Mouse (Mus musculus): ENCODE data around the gene Ikzf2.

Gene Ikzf2

GRCm38 (mm10) chr1:69585546-69585945, 101.5 kb downstream of the Ikzf2 start:
- no peak for DNase-seq

- DNase-seq, result no peak
Measured at GRCm38 (mm10) chr1:69583932-69584659, 102.9 kb downstream of the Ikzf2 start.

DNA sequence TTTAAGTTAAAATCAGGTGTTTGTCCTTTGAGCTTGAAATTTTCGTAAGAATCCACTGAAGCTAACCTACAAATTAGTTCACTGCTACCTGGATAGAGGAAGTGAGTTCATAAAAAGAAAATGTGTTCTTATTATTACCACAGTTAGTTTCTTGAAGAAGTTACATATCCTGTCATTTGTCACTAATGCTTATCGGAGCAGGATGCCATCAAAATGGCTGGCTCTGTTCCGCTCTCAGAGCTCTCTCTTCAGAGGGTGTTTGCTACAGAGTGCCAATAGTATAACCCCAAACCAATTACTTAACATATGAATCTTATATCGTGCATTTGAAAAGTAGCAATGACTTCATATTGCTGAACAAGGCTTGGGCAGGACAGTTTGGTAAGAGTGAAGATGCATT, 108.1 kb downstream of the Ikzf2 start:
- DNase-seq, result no peak

DNA sequence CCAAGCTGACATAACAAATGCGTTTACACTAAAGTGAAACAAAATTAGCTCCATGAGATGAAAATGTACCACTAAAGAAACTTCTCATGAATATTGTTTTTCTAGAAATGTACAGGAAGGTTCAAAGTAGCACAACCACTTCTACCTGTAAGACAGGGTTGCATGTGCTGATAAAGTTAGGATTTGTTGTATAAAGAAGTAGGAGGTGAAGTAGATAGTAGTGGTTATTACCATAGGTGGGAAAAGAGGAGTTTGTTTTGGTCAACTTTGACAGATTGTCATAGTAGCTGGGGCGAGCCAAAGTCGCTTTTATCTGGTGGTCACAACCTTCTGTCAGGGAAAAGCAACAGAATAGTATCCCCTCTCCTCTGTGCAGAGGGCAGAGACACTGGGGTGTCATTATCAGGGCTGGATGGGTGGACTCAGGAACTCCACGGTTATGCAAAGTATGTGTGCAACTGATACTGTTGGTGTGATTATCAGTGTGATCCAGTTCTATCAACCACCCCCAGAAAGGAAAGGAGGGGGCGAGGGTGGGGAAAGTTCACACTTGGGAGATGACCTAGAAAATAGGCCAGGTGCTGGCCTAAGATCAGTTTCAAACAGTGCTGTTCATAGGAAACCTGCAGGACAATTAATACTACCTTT, 127.5 kb downstream of the Ikzf2 start:
- DNase-seq, result no peak

- no peak for DNase-seq
Measured at GRCm38 (mm10) chr1:69555636-69556151, 131.4 kb downstream of the Ikzf2 start.

GRCm38 (mm10) chr1:69549987-69550386, 137.1 kb downstream of the Ikzf2 start:
- DNase-seq, result no peak

- no peak for DNase-seq
Measured at GRCm38 (mm10) chr1:69545885-69546253, 141.2 kb downstream of the Ikzf2 start.

- no peak for DNase-seq
Measured at GRCm38 (mm10) chr1:69545217-69545884, 141.7 kb downstream of the Ikzf2 start.

DNA sequence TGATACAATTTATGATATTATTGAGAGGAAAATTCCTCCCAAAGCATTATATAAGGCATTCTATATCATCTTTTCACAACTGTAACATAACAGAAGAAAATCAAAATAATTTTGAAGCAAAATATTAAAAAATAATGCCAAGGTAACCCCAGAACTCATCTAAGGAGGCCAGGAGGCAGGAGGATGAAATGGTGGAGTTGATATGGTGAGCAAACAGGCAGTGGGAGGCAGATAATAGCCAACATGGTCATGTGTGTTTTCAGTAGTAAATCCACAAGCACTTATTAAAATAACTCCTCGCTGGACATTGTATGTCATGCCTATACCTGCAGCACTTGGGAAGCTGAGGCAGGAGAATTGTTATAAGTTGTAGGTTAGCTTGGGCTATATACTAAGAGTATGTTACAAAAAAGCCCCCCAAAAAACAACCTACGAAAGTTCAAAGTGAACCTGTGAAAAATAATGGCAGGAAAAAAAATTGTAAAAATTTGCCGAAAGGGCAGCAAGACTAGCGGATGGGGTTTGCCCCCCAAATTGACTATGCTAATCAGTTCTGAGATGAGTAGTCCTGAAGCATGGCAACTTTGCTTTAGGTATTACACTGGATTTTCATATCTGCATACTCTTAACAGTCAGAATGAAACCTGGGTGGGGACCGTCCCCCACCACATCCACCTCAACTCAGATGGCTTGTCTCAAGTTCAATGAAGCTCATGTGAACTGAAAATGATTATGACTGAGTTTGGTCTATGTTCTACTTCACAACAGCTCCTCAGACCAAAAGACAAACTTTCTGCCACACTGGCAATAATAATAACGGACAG, 143.1 kb downstream of the Ikzf2 start:
- no peak for DNase-seq

DNA sequence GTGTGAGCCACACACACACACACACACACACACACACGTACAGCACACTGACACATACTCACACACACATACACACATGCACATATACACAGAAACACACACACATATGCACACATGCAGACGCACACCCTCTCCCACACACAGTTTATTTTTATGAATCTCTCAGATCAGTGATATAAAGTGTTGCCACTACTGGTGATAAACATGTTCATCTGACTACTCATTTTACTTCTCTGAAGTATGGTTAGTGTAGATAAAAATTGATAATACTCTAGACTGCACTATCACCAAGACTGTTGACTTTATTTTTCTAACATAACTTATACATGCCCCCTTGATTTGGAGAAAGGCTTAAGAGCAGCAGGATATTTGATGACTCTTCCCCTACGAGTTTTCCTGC, 144.5 kb downstream of the Ikzf2 start:
- no peak for DNase-seq

GRCm38 (mm10) chr1:69538663-69539062, 148.4 kb downstream of the Ikzf2 start:
- DNase-seq, result no peak

DNA sequence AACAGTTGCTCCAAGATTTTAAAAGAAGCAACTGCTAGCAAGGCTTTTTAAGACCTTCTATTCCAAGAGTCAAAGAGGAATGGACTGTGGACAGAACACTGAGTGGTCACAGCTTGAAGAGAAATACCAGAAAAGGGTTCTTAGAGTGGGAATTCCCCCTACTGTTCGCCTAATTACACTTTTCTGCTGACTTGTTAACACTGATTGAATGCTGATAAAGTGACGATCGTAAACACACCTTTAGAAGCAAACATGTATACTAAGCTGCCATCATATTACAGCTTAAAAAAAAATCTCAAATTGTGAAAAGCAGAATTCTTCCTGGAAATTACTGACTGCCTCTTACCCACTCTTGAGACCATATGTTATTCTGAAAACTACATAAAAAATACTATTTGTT, 149.4 kb downstream of the Ikzf2 start:
- no peak for DNase-seq

DNA sequence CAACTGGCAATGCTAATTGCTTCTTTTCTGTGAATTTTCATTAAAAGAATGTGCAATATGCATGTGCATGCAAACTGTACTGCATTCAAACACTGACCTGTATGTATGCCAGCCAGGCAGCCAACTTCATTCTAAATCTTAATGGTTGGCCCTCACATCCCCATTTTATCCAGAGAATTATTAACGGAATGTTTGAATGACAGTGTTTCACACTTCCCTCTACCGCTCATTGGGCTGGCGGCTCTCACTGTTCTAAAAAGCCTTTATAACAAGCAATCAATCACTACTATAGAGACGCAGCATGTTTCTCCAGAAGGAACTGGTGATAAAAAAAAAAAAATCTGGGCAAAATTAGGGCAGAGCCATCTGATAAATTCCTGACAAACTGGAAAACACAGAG, 151.5 kb downstream of the Ikzf2 start:
- no peak for DNase-seq

GRCm38 (mm10) chr1:69533048-69533447, 154.0 kb downstream of the Ikzf2 start:
- no peak for DNase-seq

DNA sequence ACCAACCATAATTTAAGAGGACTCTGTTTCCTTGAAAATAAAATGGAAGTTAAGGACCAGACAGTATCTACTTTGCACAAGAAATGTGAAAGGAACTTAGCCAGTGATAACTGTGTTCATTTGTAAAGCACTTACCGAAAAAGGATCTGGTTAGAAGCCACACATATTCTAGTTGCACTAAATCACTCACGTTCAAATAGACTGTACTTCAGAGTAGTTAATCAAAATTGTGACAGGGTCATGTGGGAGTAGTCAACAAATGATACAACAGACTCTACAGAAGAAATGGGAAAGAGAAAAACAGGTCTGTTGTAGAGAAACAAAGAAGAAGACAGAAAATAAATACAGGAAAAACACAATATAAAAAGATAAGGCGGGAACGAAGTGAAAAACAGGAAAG, 158.3 kb downstream of the Ikzf2 start:
- no peak for DNase-seq

- DNase-seq, result no peak
Measured at GRCm38 (mm10) chr1:69521656-69522055, 165.4 kb downstream of the Ikzf2 start.

GRCm38 (mm10) chr1:69519356-69519755, 167.7 kb downstream of the Ikzf2 start:
- DNase-seq, result no peak

DNA sequence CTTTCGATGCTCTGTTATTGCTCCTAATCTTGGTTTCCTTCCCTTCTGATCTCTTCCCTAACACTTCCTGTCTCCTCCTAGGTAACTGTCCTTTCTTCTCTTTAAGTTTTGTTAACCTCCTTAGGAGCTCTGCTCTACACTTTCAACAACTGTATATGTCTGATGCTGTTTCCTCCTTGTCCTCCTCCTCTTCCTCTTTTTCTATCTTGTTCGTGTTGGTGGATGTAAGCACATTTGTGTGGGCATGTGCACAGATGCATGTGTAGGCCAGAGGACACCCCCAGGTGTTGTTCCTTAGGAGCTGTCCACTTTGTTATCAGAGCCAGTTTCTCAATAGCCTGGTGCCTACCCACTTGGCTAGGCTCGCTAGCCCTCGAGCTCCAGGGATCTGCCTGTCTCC, 169.0 kb downstream of the Ikzf2 start:
- DNase-seq, result no peak

GRCm38 (mm10) chr1:69516144-69516543, 170.9 kb downstream of the Ikzf2 start:
- DNase-seq, result no peak

- DNase-seq, result no peak
Measured at GRCm38 (mm10) chr1:69513595-69514250, 173.3 kb downstream of the Ikzf2 start.

DNA sequence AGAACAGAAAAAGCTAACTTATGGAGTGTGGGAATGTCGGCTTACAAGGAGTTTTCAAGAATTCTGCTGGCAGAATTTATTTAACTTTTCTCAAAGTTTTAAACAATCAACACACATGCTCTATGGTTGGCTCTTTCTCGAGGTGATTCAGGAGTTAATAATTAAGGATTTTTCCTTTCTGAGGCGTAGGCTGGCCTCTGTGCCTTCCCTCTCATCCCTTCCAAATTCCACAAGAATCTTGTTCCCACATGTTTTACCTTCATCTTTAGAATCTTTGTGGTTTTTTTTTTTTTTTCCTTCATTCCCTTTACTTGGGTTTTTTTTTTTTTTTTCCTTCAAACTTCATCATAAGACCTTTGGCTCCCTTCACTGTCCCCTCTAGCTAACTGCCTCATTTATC, 178.8 kb downstream of the Ikzf2 start:
- no peak for DNase-seq

GRCm38 (mm10) chr1:69507513-69507912, 179.5 kb downstream of the Ikzf2 start:
- no peak for DNase-seq
